In genomic region chr16:23403008-23403755, GRCm38 (mm10) we compare ENCODE assay signal across 7 mouse cellular contexts. TPM values are rescaled to one million over a fixed set of nuclear protein-coding genes. Genes with fewer than 3 reads are reported as not detected.
DNase-seq lines count a peak whose midpoint lies in the region; ATAC-seq lines count a peak whose summit lies in the region.

No protein-coding gene starts in this region.

- ATAC-seq in intestine, embryonic 16.5 days: peak; percentile 62; the same call in 1 of the 2 replicates
- 0 out of 2 replicates have a peak, but pooled peaks have one; percentile 19 for ATAC-seq in midbrain, embryonic 14.5 days (ENCODE audit: low FRiP score, low TSS enrichment)

- no peak overlapping the region for H3K9ac ChIP-seq in intestine, embryonic 16.5 days (ENCODE audit: low read depth, low read length)
- H3K9ac ChIP-seq in midbrain, embryonic 14.5 days (replicated peaks; ENCODE audit: low read length): no peak overlapping the region

- intact Hi-C loops in left cerebral cortex, postnatal 10 days (cut with DNase I): loop anchor here (2.0 to 5.0 kb wide), 2 partner anchors 181 to 252 kb away; partner anchors contain the start of gene St6gal1

- 37% methylated on average over 8 of the region's 8 CpGs for WGBS in intestine, embryonic 16.5 days
- 51% methylated on average over 8 of the region's 8 CpGs for WGBS in midbrain, embryonic 14.5 days

- no peaks in the 10 kb centered on the region for H3K27me3 ChIP-seq in intestine, embryonic 16.5 days (replicated peaks; ENCODE audit: control insufficient read depth, insufficient read depth, low read length)
- no peaks in the 10 kb centered on the region for H3K27me3 ChIP-seq in midbrain, embryonic 14.5 days (ENCODE audit: control insufficient read depth, insufficient read depth, low read length)

- no peaks in the 10 kb centered on the region for H3K36me3 ChIP-seq in intestine, embryonic 16.5 days (ENCODE audit: control insufficient read depth, insufficient read depth, low read length)
- no peaks in the 10 kb centered on the region for H3K36me3 ChIP-seq in midbrain, embryonic 14.5 days (ENCODE audit: control insufficient read depth, insufficient read depth, low read length)

- no peak overlapping the region for H3K27ac ChIP-seq in intestine, embryonic 16.5 days (ENCODE audit: low read length)
- H3K27ac ChIP-seq in midbrain, embryonic 14.5 days (replicated peaks; ENCODE audit: low read depth, low read length): no peak overlapping the region

- no peak overlapping the region for H3K4me2 ChIP-seq in intestine, embryonic 16.5 days (ENCODE audit: low read depth, low read length)
- H3K4me2 ChIP-seq in midbrain, embryonic 14.5 days (ENCODE audit: low read length): no peak overlapping the region

- H3K9me3 ChIP-seq in intestine, embryonic 16.5 days (ENCODE audit: control insufficient read depth, low read length): no peaks in the 10 kb centered on the region
- no peaks in the 10 kb centered on the region for H3K9me3 ChIP-seq in midbrain, embryonic 14.5 days (ENCODE audit: control insufficient read depth, low read length)

- no peaks in the 10 kb centered on the region for H3K4me1 ChIP-seq in intestine, embryonic 16.5 days (ENCODE audit: control insufficient read depth, insufficient read depth, low read length)
- no peaks in the 10 kb centered on the region for H3K4me1 ChIP-seq in midbrain, embryonic 14.5 days (ENCODE audit: control insufficient read depth, insufficient read depth, low read length)

- DNase-seq in ZHBTc4 (ENCODE audit: low read depth, low spot score): peak; percentile 85
- DNase-seq in cerebellum, adult 9-11 months: peak; percentile 22
- peak; percentile 68 for DNase-seq in gastrocnemius, adult 18-20 months (ENCODE audit: low spot score)
- peak; percentile 74 to 75 for DNase-seq in left cerebral cortex, postnatal 10 days (ENCODE audit: extremely low spot score in 1 of 2, low spot score in 2 of 2)
- peak; percentile 88 for DNase-seq in midbrain, embryonic 14.5 days
- peak; percentile 50 to 68 for DNase-seq in spleen, postnatal 14 days (ENCODE audit: low spot score in 2 of 2)

- no peak overlapping the region for H3K4me3 ChIP-seq in intestine, embryonic 16.5 days (ENCODE audit: low read length)
- no peak overlapping the region for H3K4me3 ChIP-seq in midbrain, embryonic 14.5 days (replicated peaks; ENCODE audit: low read depth, low read length)

RNA-seq across cellular contexts. Expression of gene Rtp1, which starts 25.8 kb away (rescaled TPM):
- total RNA-seq in gastrocnemius, adult 18-20 months (2021): not detected
- polyA plus RNA-seq in intestine, embryonic 16.5 days (2015; fragmentation: Nextera tagmentation; extraction: Ambion mirVana): not detected in 2 replicates
- total RNA-seq in left cerebral cortex, postnatal 10 days (2021): under 1 TPM in 1 of 2 experiments, not detected in 1; 0.17 TPM
- not detected in 2 replicates for polyA plus RNA-seq in midbrain, embryonic 14.5 days (2014; fragmentation: Nextera tagmentation; extraction: Ambion mirVana)

Comparison
In these comparisons a context has a peak if more than half of its experiments do, and no peak if none do; other contexts are left out.
1. DNase-seq: peak in every context shown above with its lines; median percentile 88 in midbrain, embryonic 14.5 days; 85 in ZHBTc4; 74 in left cerebral cortex, postnatal 10 days; 68 in gastrocnemius, adult 18-20 months; 59 in spleen, postnatal 14 days; 22 in cerebellum, adult 9-11 months.